Mouse (Mus musculus) mesoderm, embryonic 11.5 days (tissue): ENCODE measurements around the gene Scrt2.
"Not testable (repeated sequence)": the region's sequence is repeated elsewhere in the genome, so short reads cannot be mapped to it uniquely, and the experiment has no call there.

Source experiments
- DNase-seq: peaks from one replicate; pipeline ENCODE4 v3.0.0-alpha.2; 2012; ENCODE audit warnings: low read depth, low spot score

Scrt2 gene

DNA sequence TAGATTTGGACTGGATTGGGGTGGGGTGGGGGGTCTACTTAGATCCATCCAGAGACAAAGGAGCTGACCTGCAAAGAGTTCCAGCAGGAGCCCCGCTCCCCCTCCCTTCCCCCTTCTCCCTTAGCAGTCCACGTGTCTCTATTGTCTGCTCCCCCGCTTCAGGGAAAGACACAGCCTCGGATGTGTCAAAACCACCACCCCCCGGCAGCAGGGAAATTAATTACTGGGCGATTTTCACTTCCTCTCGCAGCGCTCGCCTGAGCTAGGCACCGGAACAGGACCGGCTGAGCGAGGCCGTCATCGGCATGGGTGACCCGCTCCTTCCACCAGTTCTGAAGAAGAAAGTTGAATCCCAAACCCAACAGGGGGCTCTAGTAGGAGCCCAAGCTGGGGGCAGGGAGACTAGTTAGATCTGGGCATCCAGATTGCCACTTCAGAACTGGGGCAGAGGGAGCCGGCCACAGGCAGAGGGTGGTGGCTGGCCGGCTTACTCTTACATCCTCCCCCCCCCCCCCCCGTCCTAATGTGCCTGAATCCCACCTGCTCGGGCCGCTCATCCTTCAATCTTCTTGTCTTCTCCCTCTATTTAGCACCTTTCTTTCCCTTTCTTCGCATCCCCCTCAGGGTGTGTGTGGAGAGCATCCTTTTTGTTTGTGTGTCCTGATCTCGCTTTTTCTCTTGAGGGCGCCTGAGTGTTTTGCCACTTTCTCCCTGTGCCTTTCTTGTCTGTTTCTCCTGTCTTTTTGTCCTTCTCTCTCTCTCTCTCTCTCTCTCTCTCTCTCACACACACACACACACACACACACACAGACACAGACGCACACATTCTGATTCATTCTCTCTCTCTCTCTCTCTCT is at the start of gene Scrt2:
Gene Scrt2, plus strand, starts transcription at position 845 of the 857 bp plus-strand sequence.
- DNase-seq, result peak; percentile 75

DNA sequence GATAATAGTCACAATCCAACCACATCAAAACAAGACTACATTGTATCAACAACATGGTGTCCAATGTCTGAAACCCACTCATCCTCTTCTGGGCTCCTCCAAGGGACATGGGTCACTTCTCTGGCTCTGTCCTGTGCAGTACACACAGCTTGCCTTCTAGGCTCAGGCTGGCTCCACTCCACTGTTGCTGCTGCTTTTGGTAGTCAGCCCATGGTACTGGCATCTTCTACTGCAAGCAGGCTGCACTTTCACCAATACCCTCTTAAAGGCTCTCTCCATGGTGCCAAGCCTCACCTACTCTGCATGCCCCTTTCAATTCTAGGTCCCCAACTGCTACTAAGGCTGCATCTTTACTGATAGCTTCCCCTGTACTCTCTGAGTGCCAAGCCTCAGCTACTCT is 41.2 kb upstream of the Scrt2 start:
- no peak for DNase-seq

DNA sequence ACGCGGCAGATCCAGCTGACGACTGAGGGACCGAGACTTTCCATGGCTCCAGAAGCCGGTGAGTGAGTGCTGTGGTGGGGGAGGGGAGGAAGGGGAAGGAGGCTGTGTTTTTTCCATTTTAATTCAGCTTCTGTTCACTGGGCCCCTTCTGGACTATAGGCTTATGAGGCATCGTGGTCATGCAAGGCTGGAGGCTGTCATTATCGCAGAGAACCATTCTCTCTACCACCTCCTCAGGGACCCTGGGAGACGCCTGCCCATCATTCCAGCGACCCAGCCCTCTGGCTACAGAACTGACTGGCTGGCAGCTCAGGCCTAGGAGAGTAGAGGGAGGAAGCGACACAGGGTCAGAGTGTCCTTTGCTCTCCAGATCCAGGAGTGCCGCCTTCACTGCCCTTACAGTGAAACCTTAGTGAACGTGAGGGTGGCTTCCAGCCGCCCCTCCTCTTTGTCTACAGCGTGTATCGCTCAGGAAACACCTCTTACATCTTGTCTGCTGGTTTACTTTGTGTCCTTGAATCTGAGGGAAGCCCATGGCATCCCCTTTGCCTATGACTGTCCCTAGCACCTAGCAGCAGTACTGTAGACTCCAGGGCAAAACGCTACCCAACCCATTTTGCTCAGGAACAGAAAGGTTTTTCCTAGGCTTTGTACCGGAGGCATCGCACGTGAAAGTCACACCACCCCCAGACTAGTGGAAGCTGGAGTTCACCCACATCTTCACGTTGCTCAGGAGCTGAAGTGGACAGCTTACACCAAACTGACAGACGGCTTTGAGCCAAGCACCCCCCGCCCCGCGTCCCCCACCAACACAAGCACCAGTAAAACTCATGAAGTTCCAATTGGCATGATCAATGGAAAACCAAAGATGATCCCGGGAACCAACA is 34.0 kb upstream of the Scrt2 start:
- peak; percentile 56 for DNase-seq

DNA sequence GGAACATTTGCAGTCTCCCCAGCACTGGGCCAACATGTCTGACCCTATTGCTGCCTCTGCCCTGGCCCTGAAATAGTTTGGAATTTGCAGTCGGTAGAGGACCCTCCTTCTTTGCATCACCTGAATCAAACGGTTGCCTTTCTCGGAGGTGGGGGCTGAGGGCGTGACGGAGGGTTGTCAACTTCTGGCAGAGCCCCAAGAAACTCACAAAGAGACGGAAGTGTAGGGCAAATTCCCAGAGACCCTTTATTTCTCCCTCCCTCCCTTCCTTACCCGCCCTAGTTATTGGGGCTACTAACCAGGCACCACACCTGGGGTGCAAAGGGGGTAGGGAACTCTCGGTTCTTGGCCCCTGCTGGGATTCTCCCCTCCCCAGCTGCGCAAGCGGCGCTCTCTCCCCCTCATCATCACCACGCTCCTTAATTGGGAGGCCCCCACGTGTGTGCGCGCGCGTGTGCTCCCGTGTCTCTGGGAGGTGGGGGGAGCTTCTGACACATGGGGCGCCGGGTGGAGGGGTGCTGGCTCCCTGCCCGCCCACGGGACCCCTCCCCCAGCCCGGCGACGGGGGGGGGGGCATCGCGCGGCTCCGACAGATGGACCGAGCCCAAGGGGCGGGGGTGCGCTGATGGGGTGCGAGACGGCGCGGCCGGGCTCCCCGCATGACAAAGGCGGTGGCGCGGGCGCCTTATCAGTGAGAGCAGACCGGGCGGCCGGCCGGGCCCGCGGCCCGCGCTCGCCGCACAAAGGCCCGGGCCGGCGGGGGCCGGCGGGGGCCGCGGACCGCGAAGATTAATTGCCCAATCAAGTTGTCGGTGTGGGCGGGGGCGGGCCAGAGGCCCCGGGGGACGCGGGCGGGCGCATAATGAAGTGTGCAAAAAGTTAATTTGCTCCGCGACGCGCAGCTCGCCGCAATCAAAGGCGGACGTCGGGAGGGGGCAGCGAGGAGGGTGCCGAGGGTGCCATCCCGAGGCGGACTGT is 33.0 kb upstream of the Scrt2 start:
- DNase-seq, result peak; percentile 29

DNA sequence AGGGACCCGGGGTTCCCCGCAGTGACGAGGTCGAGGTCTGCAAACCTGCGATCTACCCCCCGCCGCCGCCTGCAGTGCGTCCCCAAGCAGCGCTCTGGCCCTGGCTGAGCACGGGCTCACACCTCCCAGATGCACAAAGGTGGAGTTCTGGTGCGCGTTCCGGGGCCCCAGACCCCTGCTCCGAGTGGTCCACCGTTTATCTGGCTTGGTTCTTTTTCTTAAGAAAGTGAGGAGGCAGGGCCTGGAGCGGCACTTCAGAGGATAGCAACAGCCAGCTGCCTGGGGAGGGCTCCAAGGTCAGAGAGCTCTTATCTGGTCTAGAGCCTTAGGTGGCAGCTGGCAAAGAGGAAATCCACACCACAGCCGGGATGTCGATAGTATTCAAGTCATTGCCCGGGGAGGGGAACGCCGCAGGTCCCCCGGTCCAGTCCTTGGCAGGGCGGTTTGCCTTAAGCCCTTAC is 32.3 kb upstream of the Scrt2 start:
- DNase-seq, result no peak

DNA sequence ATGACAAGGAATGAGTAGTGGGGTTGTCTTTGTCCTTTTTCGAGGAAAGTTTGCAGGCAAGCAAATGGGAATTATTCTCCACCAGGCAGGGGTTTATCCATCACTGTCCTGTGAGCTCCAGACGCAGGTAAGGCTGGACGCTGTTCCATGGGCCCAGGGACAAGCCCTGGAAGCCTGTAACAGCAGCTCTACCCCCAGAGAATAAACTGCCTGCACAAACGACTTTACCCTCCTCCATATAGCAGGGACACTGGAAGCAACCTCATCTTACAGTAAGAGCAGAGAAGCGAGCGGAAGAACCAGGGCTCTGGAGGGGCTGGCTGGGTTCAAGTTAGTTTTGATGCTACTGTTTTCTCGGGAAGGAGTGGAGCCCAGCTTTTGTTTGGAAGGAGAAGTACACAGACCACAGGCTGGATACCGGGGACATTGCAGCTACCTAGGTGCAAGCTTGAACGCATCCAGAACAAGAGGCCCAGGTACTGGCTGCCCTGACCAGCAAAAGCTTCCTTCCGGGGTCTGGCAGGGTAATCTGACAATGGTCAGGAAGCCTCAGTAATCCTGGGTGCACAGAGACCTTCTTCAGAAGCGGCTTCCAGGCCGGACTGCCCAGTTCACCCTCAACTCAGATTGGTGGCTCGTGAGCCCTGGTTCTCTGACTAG is 31.6 kb upstream of the Scrt2 start:
- no peak for DNase-seq

DNA sequence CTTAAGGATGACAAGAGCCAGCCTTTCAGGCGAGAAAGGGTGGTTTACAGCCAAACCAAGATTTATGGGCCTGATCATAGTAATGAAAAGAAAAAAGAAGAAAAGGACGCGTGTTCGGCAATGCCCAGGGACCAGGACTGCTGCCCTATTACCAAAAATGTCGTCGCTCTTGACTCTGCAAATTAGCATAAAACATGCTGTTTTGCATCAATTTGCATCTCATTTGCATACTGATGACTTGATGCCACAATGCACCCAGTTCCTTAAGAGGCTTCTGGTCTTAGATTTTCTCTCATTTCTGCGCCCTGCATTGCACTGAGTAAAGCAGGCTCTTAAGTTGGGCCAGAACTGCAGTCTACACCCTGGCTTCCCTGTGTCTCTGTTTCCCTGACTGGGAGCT is 31.0 kb upstream of the Scrt2 start:
- DNase-seq, result peak; percentile 69

DNA sequence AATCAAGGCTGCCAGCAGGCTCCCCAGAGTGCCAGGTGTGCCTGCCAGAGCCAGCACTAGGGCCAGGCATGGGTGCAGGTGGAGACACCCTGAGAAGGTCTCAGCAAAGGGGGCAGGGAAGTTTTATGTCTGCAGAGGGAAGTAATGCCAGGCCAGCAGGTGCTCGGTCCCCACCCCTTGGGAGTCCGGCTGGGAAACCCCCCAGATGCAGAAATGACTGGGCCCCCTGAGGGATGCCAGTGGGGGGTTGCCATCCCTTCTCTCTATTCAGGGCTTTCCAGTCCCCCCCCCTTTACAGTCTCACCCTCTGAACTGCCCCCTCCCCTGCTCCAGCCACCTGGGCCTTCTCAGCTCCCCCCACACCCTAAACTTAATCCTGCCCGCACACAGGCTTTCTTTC is 29.3 kb upstream of the Scrt2 start:
- no peak for DNase-seq

DNA sequence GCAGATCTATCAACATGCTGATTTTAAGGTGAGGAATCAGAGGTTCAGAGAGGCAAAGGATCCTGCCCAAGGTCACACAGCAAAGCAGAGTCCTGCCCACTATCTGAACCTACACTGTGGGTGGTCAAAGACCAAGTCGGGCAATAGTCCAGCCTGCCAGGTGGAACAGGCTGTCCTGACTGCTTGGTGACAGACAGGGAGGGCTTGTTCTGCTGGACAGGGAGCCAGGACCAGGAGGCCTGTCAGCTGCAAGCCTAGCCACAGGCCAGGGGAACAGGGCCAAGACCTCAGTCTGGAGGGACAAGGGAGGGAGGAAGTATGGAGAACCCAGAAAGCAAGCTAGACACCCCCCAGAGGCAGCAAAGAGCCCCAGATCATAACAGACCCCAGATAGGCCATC is 25.9 kb upstream of the Scrt2 start:
- DNase-seq, result no peak

DNA sequence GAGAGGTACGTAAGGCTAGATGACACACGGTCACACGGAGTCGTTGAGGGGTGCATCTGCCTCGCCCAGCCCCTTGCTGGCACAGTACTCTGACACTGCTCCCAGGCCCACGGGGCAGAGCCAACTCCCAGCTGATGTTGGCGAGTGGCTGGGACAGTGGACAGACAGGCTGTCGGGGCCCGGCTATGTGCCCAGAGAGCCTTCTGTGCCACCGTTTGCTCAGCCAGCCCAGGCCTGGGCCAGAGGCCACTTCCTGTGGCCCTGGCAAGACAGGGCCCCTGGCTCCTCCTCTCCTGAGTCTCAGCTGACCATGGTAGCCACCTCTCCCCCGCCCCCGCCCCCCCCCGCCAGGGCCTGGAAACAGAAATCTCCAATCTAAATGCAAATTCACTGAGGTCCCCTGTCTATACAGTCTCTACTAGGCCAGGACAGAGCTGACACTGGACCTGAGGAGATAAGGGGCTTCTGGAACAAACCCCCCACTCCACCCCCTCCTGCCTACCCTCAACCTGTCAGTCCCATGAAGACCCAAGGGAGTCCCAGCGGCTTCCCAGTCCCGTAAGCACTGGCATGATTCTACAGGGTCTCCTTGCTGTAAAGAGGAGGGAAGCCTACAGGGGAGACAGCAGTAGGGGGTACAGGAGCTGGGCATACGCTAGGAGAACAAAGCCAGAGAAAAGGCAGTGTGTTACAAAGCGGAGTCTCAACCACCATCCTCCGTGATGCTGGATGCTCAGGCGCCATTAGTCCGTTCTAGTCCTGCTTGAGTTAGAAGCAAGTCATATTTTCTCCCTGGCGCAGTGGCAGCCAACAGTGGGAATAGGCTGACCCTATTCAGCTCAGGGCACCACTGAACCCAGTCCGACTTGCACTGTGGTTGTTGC is 24.7 kb upstream of the Scrt2 start:
- DNase-seq, result no peak

DNA sequence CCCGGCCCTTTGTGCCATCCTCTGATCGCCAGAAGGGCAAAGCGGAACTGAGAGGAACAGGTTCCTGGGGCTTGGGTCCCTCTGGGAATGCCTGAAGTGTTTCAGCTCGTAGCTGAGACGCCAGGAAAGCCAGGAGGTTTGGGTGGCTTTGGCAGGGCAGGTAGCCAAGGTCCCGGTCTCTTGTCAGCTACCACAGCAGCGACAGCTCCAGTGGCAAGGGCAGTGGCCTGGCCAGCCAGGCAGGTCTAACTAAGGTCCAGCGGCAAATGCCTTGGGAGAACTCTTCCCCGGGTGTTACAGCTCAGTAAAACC is 24.1 kb upstream of the Scrt2 start:
- DNase-seq, result no peak

DNA sequence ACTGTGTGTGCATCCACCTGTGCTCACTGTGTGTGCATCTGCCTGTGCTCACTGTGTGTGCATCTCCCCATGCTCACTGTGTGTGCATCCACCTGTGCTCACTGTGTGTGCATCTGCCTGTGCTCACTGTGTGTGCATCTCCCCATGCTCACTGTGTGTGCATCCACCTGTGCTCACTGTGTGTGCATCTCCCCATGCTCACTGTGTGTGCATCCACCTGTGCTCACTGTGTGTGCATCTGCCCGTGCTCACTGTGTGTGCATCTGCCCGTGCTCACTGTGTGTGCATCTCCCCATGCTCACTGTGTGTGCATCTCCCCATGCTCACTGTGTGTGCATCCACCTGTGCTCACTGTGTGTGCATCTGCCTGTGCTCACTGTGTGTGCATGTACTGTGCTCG is 18.5 kb upstream of the Scrt2 start:
- DNase-seq, result not testable (repeated sequence)

DNA sequence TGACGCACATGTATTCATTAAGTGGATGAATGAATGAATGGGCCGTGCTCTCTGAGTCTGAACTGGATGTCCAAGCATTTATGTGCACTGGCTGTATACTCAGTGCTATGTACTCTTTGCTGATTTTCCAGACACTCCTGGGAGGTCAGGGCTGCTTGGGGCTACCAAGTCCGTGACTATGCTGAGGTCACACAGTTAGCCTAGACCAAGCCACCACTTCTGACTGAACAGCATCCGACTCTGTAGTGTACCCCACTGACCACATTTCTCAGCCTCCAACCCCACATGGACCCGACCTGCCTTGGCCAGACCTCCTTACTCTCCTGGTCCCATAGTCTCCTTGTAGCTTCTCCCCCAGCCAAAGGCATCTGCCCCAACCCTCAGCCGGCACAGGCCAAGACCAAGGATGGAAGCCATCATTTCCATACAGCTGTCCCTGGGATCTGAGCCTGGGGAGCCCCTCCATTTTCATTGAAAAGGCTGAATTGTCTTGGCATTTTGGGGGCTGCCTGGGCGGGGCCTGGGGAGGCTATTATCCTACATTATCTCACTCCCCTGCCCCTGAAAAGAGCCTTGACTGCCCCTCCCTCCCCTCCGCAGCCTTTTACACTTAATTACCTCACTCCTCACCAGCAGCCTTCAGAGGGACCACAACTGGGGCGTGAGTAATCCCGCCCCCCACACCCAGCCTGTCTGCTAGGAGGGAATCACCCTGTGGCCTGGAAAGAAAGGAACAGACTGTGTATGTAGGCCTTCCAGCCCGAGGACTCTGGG is 12.5 kb upstream of the Scrt2 start:
- DNase-seq, result peak; percentile 63

DNA sequence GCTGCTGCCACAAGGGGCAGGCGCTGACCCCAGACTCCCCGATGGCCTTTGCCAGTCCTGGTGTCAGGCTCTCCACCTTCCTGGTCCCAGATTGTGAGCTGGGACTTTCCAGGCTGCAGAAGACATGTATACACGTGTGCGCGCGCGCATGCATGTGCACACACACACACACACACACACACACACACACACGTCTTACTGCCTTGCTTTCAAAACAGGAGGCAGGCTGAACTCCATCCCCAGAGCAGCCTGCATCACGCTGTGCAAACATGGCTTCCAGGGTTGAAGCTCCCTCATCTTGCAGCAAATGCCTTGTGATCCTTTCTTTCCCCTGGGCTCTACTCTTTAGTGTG is 11.9 kb upstream of the Scrt2 start:
- DNase-seq, result no peak

DNA sequence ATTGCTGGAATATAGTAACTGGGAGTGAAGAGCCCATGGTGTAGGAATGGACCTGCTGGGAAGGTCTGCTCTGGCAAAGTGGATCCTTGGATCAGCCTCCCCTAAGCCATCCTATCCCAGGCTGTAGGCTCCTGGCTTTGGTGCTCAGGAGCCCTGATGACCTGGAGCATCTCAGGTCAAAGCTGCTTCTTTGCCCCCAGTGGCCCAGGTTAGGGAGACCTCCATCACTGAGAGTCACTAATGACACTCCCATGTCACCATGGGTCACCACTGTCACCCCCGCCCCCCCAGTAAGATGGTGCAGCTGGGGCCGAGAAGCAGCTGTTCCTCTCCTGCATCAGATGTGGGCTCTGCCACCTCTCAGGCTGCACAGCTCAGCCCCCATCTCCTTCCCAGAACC is 11.4 kb upstream of the Scrt2 start:
- DNase-seq, result no peak

DNA sequence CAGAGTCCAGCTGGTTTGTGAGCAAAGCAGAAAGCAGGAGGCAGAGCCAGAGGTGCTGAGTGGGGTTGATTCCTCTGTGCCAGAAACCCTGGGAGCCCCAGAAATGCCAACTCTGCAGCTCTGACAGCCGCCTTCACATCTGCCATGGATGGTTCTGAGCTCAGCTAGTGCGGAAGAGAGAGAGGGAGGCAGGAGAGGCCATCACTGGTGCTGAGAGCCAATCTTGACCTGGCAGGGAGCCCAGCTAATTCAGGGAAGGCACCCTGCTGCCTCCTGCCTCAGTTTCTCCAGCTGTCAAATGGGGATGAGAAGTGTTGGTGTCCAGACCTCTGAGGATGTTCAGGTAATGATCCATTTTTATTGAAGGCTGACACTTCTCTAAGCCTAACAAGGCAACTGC is 6.8 kb upstream of the Scrt2 start:
- DNase-seq, result no peak

DNA sequence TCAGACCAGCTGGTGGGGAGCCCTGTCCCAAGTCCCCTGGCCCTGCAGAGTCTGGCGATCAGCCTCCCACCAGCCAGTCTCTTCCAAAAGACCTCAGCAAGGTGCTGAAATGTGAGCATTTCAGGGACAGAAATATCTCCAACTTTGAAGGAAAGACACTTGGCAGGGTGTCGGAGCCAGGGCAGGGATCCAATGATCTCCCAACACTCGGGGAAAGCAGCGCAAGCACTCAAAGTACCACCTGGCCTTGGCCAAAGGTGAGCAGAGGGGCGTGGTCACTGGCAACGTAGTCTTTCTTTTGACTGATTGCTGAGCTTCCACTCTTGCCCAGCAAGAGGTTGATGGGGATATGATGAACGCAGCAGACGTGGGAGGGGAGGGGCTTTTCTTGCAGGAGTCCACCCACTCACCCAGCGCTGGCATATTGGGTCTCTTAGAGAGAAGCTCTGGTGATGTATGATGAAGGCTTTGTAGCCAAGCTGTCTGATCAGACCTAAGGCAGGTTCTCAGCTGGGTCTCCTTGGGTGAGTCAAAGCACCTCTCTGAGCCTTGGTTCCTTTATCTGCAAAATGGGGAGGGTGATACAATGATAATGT is 5.9 kb upstream of the Scrt2 start:
- no peak for DNase-seq

DNA sequence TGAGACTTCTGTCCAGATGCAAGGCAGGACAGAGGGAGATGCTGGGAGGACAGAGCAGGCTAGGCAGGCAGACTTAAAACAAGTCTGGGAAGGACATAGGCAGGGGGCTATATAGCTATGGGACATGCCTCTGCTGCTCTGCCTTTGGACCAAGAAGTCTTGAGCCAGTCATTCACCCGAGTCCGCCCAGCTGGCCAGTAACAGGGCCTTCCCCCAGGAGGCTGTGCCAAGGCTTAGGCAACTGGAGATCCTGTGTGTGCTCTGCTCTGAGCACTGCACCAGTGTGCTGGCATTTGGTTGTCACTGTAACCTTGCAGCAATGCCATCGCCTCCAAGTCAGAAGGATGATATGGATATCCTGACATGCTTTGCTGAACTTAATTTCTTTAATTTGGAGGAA is 4.0 kb upstream of the Scrt2 start:
- DNase-seq, result no peak
